Mouse (Mus musculus) bone marrow, adult 2 months (tissue): ENCODE data around the gene Oxa1l.

Source experiments
- CTCF ChIP-seq: fragments of 200-500 bp; IDR thresholded peaks from 2 replicates; pipeline ENCODE4 v1.5.1; 2011; ENCODE audit warnings: low read length, control low read depth; ENCODE audit not compliant: control insufficient read depth, insufficient read depth
- POLR2A ChIP-seq: fragments of 200-500 bp; IDR thresholded peaks from 2 replicates; pipeline ENCODE4 v1.6.1; 2011; ENCODE audit warnings: low read depth, mild to moderate bottlenecking, control low read depth, low read length, borderline replicate concordance; ENCODE audit not compliant: control insufficient read depth

GRCm38 (mm10) chr14:54416229-54416775, 55.7 kb downstream of the Oxa1l start:
- TF ChIP-seq CTCF: no peak
- no peak for TF ChIP-seq POLR2A
